Mouse (Mus musculus): ENCODE results near the gene Nxph1. TPM values are rescaled to one million over a fixed set of nuclear protein-coding genes. Genes with fewer than 3 reads are reported as not detected.

The Nxph1 gene
- total RNA-seq, 2 experiments from 2014 or later: not detected

GRCm38 (mm10) chr6:8958081-8958919 is 10.1 kb downstream of the Nxph1 start:
- no peak for DNase-seq
- intact Hi-C loops (cut with DNase I): no loop called here

- no peak for DNase-seq
- intact Hi-C loops (cut with DNase I): no loop called here
Measured at GRCm38 (mm10) chr6:8959810-8960209, 11.6 kb downstream of the Nxph1 start.

GRCm38 (mm10) chr6:8970576-8970975 is 22.3 kb downstream of the Nxph1 start:
- DNase-seq: no peak
- intact Hi-C loops (cut with DNase I): no loop called here

GRCm38 (mm10) chr6:8979237-8979871 is 31.1 kb downstream of the Nxph1 start:
- intact Hi-C loops (cut with DNase I): no loop called here

DNA sequence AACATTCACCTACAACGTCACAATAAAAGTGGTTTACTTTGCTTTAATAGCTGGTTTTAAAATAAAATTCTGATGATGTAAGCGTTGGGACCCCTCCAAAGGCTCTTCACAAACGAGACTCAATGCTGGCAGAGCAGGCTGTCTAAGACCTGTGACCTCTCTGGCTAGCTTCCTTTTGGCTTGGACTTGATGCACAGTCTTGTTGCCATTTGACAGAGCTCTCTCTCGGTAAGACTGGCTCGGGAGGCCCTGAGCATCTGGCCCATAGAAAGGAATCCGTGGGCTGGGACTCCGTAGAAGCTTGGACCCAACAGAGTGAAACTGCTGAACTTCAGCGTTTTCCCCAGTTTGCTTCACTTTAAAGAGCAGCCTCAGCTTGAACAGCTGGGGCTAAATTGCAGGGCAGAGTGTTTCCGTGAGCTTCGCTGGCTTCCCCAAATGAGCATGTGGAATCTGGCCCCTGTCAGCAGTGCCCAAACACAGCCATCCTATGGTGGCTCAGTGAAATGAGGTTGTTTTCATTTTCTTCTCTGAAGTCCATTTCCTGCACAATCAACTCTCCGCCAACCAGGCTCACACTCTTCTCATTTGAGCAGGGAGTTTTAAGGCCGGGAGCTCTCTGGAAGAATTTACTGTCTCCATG is 48.2 kb downstream of the Nxph1 start:
- intact Hi-C loops (cut with DNase I): no loop called here
- peak; percentile 26 to 30 for DNase-seq

More at GRCm38 (mm10) chr6:8979237-8979871, 31.1 kb downstream of the Nxph1 start:
- DNase-seq: no peak

DNA sequence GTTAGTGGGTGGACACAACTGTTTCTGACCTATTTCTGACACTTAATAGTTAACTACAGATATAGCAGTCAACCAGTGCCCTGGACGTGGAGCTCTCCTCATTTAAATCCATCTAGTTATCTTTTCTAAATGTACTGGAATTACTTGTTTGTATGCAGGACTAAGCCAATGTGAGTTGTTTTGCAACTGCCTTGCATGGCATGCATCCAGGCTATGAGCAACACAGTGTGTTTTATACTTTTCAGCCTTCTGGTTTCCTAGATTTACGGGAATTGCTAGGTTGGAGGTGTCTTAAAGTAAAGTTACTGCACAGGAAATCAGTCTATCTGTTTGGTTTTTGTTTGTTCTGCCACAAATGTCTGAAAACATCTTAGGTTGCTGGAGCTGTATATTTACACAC is 49.1 kb downstream of the Nxph1 start:
- peak in 1 of 2 experiments; percentile 23 for DNase-seq
- intact Hi-C loops (cut with DNase I): no loop called here

- DNase-seq: no peak
- intact Hi-C loops (cut with DNase I): no loop called here
Measured at GRCm38 (mm10) chr6:9002686-9003085, 54.5 kb downstream of the Nxph1 start.

DNA sequence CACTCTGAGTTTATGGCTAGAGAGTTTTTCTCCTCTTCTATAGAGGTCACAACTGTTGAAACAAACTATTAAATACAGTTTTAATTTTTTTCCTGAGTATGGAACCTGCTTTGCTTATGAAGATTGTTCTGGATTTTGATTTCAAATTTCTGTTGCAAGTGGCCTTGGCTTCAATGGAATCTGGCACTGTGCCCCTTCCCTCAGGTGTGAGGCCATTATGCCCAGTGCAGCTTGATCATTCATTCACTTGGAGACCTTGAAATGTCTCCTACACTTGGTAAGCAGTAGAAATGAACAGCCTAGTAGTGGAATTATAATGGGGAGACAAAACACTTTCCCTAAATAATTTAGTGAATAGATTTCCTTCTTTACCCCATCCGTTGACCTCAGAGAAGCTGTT is 78.4 kb downstream of the Nxph1 start:
- DNase-seq: no peak
- intact Hi-C loops (cut with DNase I): no loop called here

DNA sequence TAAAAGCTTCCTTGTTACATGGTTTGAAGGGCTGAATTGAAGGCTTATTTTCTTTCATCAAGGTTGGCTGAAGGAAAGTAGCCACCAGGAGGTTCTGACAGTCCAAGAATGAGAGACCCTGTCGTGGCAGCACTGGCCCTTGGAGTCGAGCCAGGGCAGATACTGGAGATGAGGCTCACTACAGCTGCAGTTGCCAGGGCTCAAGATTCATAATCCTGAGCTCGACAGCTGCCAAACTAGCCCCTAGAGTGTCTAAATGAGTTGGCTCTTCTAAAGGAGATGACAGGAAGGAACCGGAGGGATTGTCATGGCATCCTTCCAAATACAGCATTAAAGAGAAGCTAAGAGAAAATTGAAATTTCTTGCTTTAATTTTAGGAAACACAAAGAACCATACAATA is 78.9 kb downstream of the Nxph1 start:
- intact Hi-C loops (cut with DNase I): no loop called here
- no peak for DNase-seq

GRCm38 (mm10) chr6:9028501-9028900 is 80.3 kb downstream of the Nxph1 start:
- intact Hi-C loops (cut with DNase I): no loop called here
- DNase-seq: no peak

GRCm38 (mm10) chr6:9039286-9039685 is 91.1 kb downstream of the Nxph1 start:
- DNase-seq: no peak
- intact Hi-C loops (cut with DNase I): no loop called here

DNA sequence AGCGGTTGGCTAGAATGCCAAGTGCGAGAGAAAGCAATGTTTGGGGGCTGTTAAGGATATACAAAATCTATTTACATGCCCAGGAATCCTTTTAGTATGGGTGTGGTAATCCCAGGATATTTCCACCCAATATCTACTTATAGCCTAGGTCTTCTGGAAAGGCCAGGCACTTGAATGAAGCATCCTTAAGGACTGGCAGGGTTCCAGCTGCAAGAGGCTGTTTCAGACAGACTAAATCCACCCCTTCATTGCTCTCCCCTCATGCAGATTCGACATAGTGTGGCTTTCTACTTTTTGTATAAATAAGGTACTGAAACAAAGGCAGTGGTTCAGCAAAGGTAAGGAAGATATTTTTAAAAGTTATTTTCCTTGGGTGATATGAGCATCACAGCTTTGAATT is 92.8 kb downstream of the Nxph1 start:
- intact Hi-C loops (cut with DNase I): no loop called here
- no peak for DNase-seq

GRCm38 (mm10) chr6:9042391-9042790 is 94.2 kb downstream of the Nxph1 start:
- no peak for DNase-seq

DNA sequence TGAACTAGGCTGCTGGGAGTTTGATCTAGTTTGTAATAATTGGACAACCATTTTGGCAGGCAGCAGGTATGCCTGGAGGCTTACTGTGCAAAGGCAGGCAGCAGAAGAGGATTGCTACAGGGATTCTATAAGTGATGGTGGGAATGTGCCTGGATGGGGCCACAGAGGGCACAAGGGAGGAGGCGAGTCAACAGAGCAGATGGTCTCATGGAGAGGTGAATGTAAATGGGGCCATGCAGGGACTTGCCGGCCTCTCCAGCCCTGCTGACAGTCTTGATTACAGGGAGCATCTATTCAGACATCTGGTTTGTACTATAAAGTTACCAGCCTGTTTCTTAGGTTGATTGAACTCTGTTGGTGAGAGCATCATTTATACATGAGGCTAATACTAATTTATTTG is 98.6 kb downstream of the Nxph1 start:
- DNase-seq: no peak
- intact Hi-C loops (cut with DNase I): no loop called here

More at GRCm38 (mm10) chr6:9042391-9042790, 94.2 kb downstream of the Nxph1 start:
- intact Hi-C loops (cut with DNase I): no loop called here

DNA sequence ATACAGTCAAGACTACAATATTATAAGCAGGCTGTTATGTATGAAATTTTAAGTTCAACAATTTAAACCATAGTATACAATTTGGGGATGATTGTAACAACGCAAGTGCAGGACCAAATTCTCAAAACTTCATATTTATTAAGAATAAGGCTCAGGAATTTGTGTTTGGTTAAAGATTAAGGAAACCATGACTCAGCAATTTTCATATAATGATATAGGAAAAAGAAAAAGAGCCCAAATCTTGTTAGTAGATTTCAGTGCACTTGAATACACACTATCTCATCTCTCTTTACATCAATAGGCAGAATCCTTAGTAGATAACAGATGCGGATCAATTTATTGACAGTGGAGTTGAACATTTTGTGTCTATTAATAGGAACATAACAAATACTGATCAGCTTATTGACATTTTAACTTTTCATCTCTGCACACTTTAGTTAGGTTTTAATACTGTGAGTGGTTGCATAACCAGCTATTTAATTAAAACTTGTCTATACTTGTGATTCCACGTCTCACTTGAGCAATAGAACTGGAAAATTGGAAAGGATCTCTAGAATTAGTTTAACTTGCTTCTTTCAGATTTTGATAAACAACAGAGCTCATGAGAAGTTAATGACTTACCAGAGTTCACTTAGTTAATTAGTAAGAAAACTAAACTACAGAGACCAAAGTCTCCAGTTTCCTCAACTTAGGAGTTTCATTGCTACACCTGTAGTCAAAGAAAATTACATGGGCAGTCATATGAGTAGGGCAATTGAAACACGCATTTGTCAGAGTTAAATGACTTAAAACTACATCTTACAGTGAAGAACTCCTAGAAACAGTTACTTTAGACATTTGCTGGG is 113.3 kb downstream of the Nxph1 start:
- DNase-seq: no peak
- intact Hi-C loops (cut with DNase I): no loop called here

GRCm38 (mm10) chr6:9066435-9066834 is 118.2 kb downstream of the Nxph1 start:
- no peak for DNase-seq
- intact Hi-C loops (cut with DNase I): no loop called here

- DNase-seq: no peak
- intact Hi-C loops (cut with DNase I): no loop called here
Measured at GRCm38 (mm10) chr6:9069913-9070312, 121.7 kb downstream of the Nxph1 start.

DNA sequence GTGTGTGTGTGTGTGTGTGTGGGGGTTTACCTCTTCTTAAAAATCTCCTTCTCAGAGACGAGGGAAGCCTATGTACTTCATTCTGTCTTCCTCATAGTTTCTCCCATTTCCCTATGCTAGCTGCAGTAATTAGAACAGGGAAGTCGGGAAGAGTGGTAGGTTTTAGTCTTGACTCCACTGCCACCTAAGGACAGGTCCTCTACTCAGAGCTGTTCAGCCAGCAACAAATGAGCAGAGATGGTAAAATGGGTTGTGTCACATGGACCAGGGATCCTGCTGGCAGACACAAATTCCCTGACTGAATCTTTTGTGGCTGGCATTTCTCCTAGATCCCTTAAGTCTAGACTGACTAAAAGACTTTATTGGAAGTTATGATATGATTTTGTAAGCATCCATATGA is 128.2 kb downstream of the Nxph1 start:
- DNase-seq: no peak

DNA sequence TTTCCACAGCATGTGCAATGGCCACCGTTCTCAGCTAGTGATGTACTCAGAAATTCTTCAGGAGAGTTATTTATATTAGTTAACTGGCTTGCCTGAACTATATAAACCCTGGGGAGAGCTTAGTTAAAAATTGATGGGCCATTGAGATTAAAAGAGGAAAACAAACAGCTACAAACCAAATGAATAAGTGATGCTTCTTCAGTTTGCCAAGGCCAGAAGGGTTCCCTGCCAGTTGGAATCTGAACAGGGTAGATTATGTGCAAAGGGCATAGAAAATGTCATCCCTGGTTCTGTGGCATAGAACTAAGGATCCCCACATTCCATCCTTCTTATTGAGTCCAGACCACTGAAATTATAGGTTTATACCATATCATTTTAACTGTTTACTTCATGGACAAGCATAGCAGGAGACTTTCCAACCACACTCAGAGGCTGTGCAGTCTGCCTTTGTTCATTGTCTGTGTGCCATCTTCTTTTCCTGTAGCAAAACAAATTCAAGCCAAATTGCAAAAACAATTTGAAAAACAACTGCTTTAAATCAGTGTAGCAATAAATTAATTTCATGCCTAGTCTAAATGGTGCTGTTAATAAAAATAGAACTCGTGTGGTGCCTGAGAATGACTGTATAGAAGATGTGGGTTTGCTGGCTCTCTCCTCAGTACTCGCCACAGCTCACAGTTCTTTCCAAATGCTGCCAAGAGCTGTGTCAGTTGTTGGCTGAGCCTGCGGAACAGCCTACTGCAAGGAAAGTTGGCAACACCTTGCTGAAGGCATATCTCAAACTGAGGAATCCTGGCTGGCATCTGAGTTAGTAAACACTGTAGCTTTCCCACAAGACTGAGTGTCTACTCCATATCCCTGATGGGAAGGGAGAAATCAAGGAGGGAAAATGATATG is 129.8 kb downstream of the Nxph1 start:
- DNase-seq: peak in 1 of 2 experiments; percentile 11
- intact Hi-C loops (cut with DNase I): no loop called here

More for the DNA sequence above, 128.2 kb downstream of the Nxph1 start:
- intact Hi-C loops (cut with DNase I): no loop called here

DNA sequence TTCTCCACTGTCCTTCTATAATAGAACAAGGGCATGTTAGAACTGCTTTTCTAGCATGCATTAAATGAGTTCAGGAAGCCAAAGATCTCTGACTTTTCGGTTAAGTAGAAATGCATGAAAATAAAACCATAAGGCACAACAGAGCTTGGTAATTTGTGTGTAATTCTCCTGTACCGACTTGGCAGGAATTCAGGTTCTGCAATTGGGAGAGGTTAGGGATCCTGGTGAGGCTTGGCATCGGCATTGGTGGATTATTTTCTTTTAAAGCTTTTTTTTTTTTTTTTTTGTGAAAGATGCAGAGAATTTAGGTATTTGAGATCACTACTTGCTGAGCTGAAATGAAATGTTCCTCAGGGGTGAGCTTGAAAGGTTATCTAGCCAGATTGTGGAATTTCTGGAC is 135.6 kb downstream of the Nxph1 start:
- intact Hi-C loops (cut with DNase I): no loop called here
- DNase-seq: no peak
